Mouse (Mus musculus): Measurements from ENCODE around the gene Slc25a22. TPM values are rescaled to one million over a fixed set of nuclear protein-coding genes. Genes with fewer than 3 reads are reported as not detected.

Gene Slc25a22
- 10 to 100 TPM; 18.6 to 26.1 TPM for total RNA-seq (2021)
- long read RNA-seq, experiment 1, transcript Slc25a22-201 (10 exons, 2,811 nt) = major isoform, 5 of 28 reads
- long read RNA-seq, experiment 1, partial matches to known transcripts = 3 of 28 reads
- long read RNA-seq, experiment 1, other reads (novel, unspliced or antisense) = 19 of 28 reads
- long read RNA-seq, experiment 2, full-length matches to known transcripts = 12 of 56 reads
- long read RNA-seq, experiment 2, partial matches to known transcripts = 7 of 56 reads
- long read RNA-seq, experiment 2, other reads (novel, unspliced or antisense) = 37 of 56 reads

GRCm38 (mm10) chr7:141437178-141438120 lies at the start of gene Slc25a22:
Slc25a22 (minus strand) TSS chr7:141437892.
- peak within 1 kb of the TSS; percentile 82 for H3K4me3 ChIP-seq

DNA sequence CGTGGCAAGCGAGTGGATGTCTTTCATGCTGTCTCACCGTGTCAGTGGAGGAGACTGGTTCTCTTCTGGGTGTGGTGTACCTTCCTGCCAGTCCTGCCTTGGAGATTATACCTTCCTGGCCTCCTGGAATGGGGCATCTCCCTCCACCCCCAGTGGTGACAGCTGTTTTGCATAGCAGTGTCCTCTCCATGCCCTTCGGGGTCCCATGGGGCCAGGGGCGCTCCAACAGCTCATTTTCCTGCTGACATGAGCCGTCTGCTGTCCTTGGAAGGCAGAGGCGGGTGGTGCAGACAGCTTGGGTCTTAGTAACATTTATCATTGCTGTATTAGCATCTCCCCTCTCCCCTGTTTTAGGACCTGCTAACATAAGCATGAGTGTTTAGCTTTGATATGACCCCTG lies 49.4 kb upstream of the Slc25a22 start:
- DNase-seq = no peak
- TF ChIP-seq CTCF (IDR thresholded peaks at IDR 0.05) = no peak
- Histone ChIP-seq H3K4me3 (no peak overlapping the region), H3K27ac (no peak overlapping the region)
- intact Hi-C loops (cut with DNase I) = no loop called here

More at GRCm38 (mm10) chr7:141437178-141438120, at the start of gene Slc25a22:
- peak; percentile 90 for DNase-seq
- intact Hi-C loops (cut with DNase I) = loop anchor here (1.0 kb wide), 1 partner anchor 28 kb away; no protein-coding TSS in a partner anchor
- peak; percentile 89 for TF ChIP-seq CTCF (IDR thresholded peaks at IDR 0.05)
- H3K27ac ChIP-seq = peak within 1 kb of the TSS; percentile 92

DNA sequence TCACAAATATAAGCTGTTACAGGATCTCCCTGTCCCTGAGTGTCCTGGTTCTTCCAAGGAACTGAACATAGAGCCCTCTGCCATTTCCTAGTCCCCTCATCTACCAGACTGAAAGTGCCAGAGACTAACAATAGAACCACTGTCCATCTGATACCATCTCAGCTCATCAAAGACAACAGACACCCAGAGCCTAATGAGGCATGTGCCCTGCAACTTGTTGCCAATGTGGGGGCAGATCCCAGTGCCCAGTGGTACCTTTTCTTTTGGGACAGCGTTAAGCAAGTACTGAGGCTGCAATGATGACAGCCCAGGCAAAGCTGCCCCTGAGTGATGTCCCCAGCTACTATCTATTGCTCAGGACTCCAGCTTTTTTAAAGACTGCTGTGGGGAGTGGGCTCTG lies 48.5 kb upstream of the Slc25a22 start:
- Histone ChIP-seq H3K4me3 (no peak overlapping the region), H3K27ac (no peak overlapping the region)
- intact Hi-C loops (cut with DNase I) = no loop called here
- DNase-seq = no peak
- TF ChIP-seq CTCF (IDR thresholded peaks at IDR 0.05) = no peak

- no peak for DNase-seq
- intact Hi-C loops (cut with DNase I) = no loop called here
- Histone ChIP-seq H3K27ac (no peak overlapping the region), H3K4me3 (no peak overlapping the region)
- no peak for TF ChIP-seq CTCF (IDR thresholded peaks at IDR 0.05)
Measured at GRCm38 (mm10) chr7:141485606-141486005, 47.9 kb upstream of the Slc25a22 start.

DNA sequence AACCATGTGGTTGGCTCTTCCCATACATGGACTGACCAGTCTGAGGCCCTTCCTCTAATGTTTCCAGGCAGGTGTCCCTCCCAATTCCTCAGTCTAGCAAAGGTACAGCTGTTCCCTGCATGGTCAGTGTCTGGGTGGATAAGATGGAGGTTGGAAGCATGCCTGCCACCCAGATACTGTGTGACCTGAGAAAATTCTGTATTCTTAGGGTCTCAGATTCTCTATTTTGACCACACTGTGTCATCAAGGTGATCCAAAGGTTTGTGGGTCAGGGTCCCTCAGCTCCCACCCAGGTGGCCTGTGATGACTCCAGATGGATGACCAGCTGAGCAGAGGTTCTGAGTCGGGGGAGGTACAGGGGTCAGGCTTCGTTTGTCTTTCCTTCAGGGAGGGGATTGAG lies 47.5 kb upstream of the Slc25a22 start:
- Histone ChIP-seq H3K4me3 (no peak overlapping the region), H3K27ac (no peak overlapping the region)
- no peak for DNase-seq
- intact Hi-C loops (cut with DNase I) = no loop called here
- no peak for TF ChIP-seq CTCF (IDR thresholded peaks at IDR 0.05)

GRCm38 (mm10) chr7:141484186-141485120 lies 46.8 kb upstream of the Slc25a22 start:
- TF ChIP-seq CTCF (IDR thresholded peaks at IDR 0.05) = no peak
- Histone ChIP-seq H3K4me3 (no peak overlapping the region), H3K27ac (no peak overlapping the region)
- no peak for DNase-seq
- intact Hi-C loops (cut with DNase I) = no loop called here

- intact Hi-C loops (cut with DNase I) = no loop called here
- Histone ChIP-seq H3K27ac (no peak overlapping the region), H3K4me3 (no peak overlapping the region)
- no peak for DNase-seq
- TF ChIP-seq CTCF (IDR thresholded peaks at IDR 0.05) = no peak
Measured at GRCm38 (mm10) chr7:141483114-141483653, 45.5 kb upstream of the Slc25a22 start.

- intact Hi-C loops (cut with DNase I) = no loop called here
- DNase-seq = no peak
- Histone ChIP-seq H3K27ac (peak overlapping the region; percentile 43; the same call in 1 of the 2 replicates), H3K4me3 (peak overlapping the region; percentile 76)
- TF ChIP-seq CTCF (IDR thresholded peaks at IDR 0.05) = no peak
Measured at GRCm38 (mm10) chr7:141482531-141483024, 44.9 kb upstream of the Slc25a22 start.

DNA sequence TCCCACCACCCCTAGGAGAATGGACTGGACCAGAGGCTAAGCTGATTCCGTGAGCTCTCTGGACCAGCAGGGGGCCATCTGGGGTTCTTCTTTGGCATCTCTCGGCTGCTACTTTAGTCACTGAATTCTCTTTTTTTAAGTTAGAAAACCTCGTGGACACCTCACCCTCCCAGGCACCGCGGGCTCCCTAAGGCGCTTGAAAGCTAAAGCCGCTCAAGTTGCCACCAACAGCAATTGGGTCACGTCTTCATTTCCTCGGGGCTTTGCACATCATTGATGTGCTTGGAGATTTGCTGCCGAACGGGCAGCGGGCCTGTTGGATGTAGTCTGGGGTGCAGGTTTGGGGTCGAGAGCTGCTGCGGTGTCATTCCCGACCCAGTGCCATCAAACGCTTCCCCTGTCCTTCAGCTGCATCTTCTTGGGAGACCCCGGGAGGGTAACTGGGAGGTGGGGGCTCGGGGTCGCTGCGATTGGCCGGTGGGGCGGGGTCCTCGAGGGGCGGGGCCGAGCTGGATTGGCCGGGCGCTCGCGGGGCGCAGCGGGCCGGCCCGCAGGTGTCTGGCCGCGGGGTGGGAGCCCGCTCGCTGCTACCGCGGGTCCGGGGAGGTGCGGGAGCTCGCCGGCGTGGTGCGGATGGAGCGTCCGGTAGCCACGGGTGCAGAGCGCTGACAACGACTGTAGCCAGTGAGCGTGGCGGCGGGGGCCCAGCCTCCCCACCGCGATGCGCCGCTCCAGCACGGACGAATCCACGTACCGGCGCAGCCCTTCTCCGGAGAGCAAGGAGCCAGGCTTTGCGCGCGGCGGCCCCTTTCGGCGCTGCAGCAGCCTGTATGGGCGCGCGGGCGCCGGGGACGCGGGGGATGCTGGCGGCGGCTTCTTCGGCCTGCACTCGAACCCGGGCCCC lies 44.1 kb upstream of the Slc25a22 start:
- Histone ChIP-seq H3K27ac (peak overlapping the region; percentile 49; the same call in 1 of the 2 replicates), H3K4me3 (peak overlapping the region; percentile 76)
- peak; percentile 59 for TF ChIP-seq CTCF (IDR thresholded peaks at IDR 0.05)
- intact Hi-C loops (cut with DNase I) = no loop called here
- peak; percentile 52 for DNase-seq

GRCm38 (mm10) chr7:141480842-141481497 lies 43.3 kb upstream of the Slc25a22 start:
- TF ChIP-seq CTCF (IDR thresholded peaks at IDR 0.05) = no peak
- Histone ChIP-seq H3K27ac (peak overlapping the region; percentile 49; the same call in 1 of the 2 replicates), H3K4me3 (peak overlapping the region; percentile 76)
- intact Hi-C loops (cut with DNase I) = loop anchor here (1.0 kb wide), 2 partner anchors 44 to 185 kb away; no protein-coding TSS in a partner anchor
- peak; percentile 72 for DNase-seq

Data from gastrocnemius, adult 2 months (tissue).